Mouse (Mus musculus): ENCODE results near the gene Hap1.
"Not testable (repeated sequence)": the region's sequence is repeated elsewhere in the genome, so short reads cannot be mapped to it uniquely, and the experiment has no call there.

The Hap1 gene

GRCm38 (mm10) chr11:100389931-100390445 lies 34.1 kb upstream of the Hap1 start:
- no peak for DNase-seq (ENCODE audit: low read depth, low spot score)

DNA sequence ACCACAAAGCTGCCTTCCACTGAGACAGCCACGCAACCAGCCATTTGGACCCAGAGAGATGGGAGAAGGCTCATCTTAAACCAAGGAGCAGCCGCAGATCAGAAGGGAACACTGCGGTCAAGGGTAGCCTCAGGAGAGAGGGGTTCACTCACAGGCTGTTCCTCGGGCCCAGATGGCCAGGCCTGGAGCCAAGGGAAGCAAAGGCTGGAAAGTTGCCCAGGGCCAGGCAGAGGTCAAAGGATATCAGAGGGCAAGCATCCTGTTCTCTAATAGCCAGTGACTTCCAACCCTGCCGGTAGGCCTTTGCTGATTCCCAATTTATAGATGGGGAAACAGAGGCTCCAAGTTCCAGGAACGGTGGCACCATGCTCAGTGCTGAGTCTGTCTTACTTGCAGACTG lies 32.7 kb upstream of the Hap1 start:
- DNase-seq (ENCODE audit: low read depth, low spot score), result no peak

GRCm38 (mm10) chr11:100387589-100388375 lies 31.9 kb upstream of the Hap1 start:
- DNase-seq (ENCODE audit: low read depth, low spot score), result no peak

- DNase-seq (ENCODE audit: low read depth, low spot score), result no peak
These were observed 31.2 kb upstream of the Hap1 start for GRCm38 (mm10) chr11:100387111-100387510.

- no peak for DNase-seq (ENCODE audit: low read depth, low spot score)
These were observed 30.7 kb upstream of the Hap1 start for GRCm38 (mm10) chr11:100386586-100386985.

DNA sequence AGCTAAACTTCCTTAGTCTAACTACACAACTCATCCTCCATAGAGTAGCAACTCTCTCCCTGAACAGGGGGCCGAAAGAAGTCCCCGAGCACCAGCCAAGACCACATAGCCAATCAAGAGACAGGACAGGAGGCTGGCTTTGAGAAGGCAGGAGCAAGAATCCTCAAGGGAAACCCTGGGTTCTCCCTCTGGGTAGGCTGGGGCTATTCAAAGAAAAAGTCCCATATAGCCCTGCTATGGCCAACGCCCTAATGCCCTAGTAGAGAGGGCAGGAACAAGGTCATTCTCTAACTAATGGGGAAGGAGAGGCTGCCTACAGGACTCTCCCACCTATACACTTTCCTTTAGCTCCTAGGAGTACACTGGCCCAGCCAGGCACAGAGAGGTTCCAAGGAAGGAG lies 29.1 kb upstream of the Hap1 start:
- no peak for DNase-seq (ENCODE audit: low read depth, low spot score)

GRCm38 (mm10) chr11:100382682-100383081 lies 26.8 kb upstream of the Hap1 start:
- DNase-seq (ENCODE audit: low read depth, low spot score), result no peak

DNA sequence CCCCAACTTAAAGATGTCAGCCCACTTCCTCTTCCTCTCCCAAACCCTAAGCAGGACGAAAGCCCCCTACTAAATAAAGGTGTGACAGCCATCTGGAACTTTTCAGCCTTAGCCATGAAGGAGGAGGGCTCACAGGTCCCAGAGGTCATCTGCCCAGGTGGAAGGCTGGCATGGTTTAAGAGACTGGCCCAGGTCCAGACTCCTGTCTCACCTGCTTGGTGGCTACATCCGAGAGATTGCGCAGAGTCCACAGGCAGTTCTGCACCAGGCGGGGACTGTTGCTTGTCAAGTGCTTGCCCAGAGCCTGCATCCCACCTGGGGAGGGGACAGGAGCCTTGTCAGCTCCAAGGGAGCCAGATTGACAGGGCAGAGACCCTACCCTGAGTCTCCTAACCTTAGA lies 23.4 kb upstream of the Hap1 start:
- no peak for DNase-seq (ENCODE audit: low read depth, low spot score)

DNA sequence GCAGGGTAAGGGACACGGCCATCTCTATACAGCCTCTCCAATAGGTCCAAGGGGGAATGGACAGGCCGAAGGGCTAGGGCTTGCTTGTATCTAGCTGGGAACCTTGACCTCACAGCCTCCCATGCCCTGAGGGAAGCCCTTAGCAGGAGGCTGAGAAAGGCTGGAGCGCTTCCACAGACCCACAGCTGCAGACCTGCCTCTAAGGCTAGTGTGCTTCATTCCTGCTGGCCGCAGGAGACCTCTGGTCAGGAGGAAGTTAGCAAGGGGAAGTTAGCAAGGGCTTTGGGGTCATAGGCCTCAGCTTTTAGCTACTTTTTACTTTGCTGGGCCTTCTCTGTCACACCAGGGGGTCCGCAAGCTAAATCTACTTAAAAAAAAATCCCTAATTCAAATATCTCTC lies 22.5 kb upstream of the Hap1 start:
- DNase-seq (ENCODE audit: low read depth, low spot score), result no peak

DNA sequence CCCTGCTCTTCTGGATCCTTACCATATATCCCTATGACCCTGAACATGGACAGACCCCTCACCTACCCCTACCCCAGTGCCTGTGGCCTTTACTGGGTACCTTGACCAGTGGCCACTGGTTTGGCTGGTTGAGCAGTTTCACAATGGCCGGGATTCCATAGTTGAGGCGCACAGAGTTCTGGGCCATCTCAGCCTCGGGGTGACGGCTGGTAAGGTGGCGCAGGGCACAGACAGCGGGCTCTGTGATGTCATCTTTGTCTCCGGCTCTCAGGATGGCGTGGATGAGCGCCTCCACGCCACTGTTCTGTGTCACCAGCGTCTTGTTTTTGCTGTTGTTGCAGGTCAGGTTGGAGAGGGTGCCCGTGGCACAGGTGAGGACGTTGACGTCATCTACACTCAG lies 22.1 kb upstream of the Hap1 start:
- DNase-seq (ENCODE audit: low read depth, low spot score), result no peak

DNA sequence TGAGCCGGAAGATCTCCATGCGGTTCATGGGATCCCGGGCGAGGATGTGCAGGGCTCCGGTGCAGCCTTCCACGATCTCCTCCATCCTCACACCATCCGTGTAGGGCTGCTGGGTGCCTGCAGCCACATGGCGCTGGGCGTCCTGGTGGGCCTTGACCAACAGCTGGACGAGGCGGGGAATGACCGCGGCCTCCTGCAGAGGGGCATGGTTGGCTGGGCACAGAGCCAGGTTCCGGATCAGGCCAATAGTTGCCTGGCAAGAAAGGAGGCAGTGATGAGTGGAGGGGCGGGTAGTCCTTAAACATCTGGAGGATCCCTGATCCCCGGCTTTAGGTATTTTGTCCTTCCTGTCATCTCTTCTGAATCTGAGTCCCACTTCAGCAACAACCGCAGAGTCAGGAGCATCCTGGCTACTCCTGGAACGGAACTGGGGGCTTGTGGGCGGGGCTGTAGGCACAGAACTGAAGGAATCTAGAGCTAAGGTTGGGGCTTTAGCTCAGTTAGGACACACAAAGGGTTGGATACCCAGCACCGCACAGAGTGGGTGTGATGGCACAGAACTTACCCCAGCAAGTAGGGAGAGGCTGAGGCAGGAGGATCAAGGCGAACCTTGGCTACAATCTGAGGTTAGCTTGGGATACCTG lies 20.9 kb upstream of the Hap1 start:
- no peak for DNase-seq (ENCODE audit: low read depth, low spot score)

DNA sequence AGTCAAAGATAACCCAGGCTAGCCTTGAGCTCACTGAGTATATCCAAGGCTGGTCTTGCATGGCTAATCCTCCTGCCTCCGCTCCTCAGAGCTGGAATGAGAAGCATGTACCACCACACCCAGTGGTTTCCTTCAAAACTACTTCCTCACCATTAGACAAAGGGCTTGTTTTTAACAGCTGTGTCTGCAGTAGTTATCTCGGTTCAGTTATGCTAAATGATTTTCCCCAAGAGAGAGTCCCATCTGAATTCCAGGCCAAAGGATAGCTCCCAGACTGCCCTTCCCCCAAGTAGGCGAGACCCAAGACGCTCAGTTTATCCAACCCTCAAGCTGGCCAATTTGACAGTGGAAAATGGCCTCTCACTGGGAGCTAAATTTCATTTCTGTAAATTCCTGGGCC lies 20.1 kb upstream of the Hap1 start:
- DNase-seq (ENCODE audit: low read depth, low spot score), result no peak

DNA sequence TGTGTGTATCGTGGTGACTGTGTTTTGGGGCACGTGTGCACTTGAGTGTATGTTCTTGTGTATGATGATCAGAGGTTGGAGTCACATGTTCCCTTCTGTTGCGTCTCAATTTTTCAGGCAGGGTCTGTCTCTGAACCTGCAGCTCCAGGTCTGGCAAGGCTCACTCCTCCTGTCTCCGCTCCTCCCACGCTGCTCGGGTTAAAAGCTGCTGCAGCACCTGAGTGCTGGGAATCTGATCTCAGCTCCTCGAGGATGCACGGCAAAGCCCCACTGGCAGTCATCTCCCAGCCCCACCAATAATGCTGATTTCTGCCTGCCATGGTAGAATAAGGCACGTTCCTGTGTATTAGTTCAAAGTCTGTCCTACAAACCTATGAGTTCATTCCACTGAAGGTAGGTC lies 19.2 kb upstream of the Hap1 start:
- DNase-seq (ENCODE audit: low read depth, low spot score), result no peak

DNA sequence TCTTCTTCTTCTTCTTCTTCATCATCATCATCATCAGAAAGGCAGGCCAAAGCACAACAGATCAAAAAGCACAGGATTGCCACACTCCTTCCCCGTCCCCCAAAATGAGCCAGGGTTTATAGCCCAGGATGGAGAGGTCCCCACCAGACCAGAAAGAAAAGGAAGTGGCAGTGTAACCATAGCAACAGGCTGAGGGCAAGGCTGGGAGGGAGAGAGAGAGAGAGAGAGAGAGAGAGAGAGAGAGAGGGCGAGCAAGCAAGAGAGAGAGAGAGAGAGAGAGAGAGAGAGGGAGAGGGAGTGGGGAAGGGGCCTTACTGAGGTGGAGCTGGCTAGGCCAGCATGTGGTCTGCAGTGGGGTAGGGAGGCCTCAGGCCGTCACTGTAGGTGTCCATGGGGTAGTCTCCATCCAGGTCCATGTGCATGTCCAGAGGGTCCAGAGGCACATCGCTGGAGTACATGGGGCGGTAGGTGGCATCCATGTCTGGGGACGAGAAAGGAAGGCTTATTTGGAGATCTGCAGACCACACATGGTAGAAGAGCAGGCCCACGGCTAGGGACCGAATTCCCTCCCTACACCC lies 16.1 kb upstream of the Hap1 start:
- DNase-seq (ENCODE audit: low read depth, low spot score), result no peak

DNA sequence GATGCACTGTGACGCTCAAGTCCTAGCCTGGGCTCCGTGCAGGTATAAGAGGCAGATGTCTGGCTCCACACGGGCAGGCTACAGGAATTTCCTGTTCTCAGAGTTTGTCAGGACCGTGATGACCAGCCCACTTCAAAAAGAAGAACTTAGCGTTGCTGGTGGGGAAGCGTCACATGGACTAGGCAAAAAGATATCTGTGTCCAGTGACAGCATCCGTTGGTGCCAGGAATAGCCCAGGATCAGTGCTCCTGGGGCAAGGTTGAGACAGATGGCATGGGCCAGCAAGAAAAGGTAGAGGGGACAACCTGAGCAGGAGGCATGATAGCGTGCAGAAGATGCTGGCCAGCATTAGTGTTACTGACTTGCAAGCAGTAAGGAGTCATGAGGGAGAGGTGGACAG lies 13.9 kb upstream of the Hap1 start:
- no peak for DNase-seq (ENCODE audit: low read depth, low spot score)

DNA sequence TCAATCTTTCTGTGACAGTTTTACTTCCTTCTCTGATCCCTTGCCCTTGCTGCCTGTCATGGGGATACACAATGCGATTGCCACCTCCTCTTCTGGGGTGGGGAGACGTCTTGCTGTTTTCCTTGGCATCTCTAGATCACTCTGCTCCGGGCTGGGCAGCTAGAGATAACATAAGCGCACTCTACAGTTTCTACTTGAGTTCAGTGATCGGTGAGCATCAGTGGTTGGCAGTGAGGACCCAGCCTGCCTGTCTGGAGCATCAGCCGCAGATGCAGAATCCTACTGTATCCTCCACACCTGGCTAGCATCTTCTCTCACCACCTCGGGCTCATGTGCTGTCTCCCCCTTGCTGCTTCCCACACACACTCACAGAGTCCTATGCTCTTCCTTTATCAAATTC lies 13.2 kb upstream of the Hap1 start:
- no peak for DNase-seq (ENCODE audit: low read depth, low spot score)

GRCm38 (mm10) chr11:100362979-100363562 lies 7.1 kb upstream of the Hap1 start:
- peak; percentile 37 for DNase-seq (ENCODE audit: low read depth, low spot score)

DNA sequence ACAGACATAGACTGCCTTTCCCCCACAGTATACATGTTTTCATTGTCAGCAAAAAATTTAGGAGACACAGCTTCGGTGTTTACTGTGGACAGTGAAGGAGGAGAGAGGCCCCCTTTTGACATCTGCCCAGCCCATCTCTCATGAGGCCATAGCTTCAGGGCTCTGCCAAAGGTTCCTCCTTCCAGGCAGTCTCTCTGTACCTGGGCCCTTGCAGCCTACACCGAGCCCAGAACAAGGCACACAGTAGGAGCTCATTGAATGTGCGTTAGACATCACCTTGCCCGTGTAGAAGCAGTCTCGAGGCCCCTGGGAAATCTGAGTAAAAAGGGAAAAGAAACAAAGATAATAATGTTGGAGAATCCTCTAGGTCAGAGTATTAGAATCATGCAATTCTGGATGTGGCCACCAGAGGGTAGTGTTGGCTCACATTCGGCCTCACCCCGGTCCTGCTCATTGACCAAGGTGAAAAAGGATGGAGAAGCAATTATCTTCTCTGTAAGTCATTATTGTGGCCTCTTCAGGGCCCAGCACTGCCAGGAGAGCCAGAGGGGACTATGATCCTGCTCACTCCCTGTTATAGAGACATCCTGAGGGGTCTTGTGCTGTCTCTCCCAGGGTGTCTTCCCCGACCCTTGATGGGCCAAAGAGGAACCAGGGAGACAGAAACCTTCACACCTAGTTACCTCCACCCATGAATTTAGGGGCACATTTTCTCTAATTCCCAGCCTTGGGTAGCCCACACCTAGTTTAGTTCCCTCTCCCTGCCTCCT lies 6.5 kb upstream of the Hap1 start:
- DNase-seq (ENCODE audit: low read depth, low spot score), result peak; percentile 58

GRCm38 (mm10) chr11:100361059-100361458 lies 5.1 kb upstream of the Hap1 start:
- DNase-seq (ENCODE audit: low read depth, low spot score), result not testable (repeated sequence)

DNA sequence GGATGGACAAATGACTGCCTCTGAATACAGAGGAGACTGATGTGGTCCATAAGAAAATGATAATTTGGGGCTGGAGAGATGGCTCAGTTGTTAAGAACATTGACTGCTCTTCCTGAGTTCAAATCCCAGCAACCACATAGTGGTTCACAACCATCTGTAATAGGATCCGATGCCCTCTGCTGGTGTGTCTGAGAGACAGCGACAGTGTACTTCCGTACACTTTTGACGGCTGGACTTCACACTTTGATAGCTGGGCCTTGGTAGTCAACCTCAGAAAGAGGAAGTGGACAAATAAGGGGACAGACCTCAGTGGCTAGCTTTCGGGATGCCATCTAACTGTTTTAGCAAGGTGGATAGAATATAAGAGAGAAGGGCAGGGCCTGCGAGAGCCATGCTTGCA lies 4.2 kb upstream of the Hap1 start:
- DNase-seq (ENCODE audit: low read depth, low spot score), result no peak

- no peak for DNase-seq (ENCODE audit: low read depth, low spot score)
These were observed 1.5 kb upstream of the Hap1 start for GRCm38 (mm10) chr11:100357408-100357807.

DNA sequence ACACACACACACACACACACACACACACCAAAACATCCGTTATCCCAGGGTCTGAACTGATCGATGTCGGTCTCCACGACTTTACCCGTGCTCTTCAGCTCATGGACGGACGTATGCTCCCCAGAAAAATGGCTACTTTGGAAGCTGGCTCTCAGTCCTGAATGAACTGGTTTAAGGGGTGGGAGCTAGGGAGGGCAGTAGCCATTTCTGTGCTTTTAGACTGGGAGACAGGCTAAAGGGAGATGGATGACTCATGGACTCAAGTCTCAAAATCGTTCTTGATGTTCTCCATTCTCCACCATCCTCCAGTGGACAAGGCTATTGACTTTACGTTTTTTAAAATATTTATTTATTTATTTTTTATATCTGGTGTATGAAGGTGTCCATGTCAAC lies 887 bp upstream of the Hap1 start:
- DNase-seq (ENCODE audit: low read depth, low spot score), result no peak

Data from embryo, embryonic 11.5 days (tissue).